Mouse (Mus musculus) small intestine, adult 2 months (tissue): ENCODE data around the gene Mrps36. TPM values are rescaled to one million over a fixed set of nuclear protein-coding genes. Genes with fewer than 3 reads are reported as not detected.
"Not testable (repeated sequence)": the region's sequence is repeated elsewhere in the genome, so short reads cannot be mapped to it uniquely, and the experiment has no call there.

Experiments used
- H3K27ac ChIP-seq: fragments of 200-500 bp; 2 replicates; pipeline ENCODE4 v1.5.1; 2012; ENCODE audit warnings: low read depth, low read length, control low read depth, inconsistent platforms; ENCODE audit not compliant: insufficient read depth
- H3K27me3 ChIP-seq: fragments of 200-500 bp; 2 replicates; pipeline ENCODE4 v1.6.1; 2012; ENCODE audit warnings: mild to moderate bottlenecking, moderate library complexity, low read length, inconsistent platforms; ENCODE audit not compliant: control insufficient read depth, insufficient read depth
- H3K36me3 ChIP-seq: fragments of 200-500 bp; 2 replicates; pipeline ENCODE4 v1.6.1; 2012; ENCODE audit warnings: mild to moderate bottlenecking, low read length, control low read depth, inconsistent platforms; ENCODE audit not compliant: control insufficient read depth, insufficient read depth
- H3K4me1 ChIP-seq: fragments of 200-500 bp; 2 replicates; pipeline ENCODE4 v1.6.1; 2012; ENCODE audit warnings: low read length, inconsistent platforms, mixed read lengths; ENCODE audit not compliant: control insufficient read depth, insufficient read depth, insufficient read length
- H3K4me3 ChIP-seq: fragments of 200-500 bp; 2 replicates; pipeline ENCODE4 v1.5.1; 2012; ENCODE audit warnings: low read depth, mild to moderate bottlenecking, control low read depth, inconsistent platforms, low read length, moderate library complexity
- CTCF ChIP-seq: fragments of 200-500 bp; IDR thresholded peaks from 2 replicates; pipeline ENCODE4 v1.5.1; 2012; ENCODE audit warnings: low read depth, mild to moderate bottlenecking, control low read depth, inconsistent platforms, low read length, moderate library complexity, mixed read lengths; ENCODE audit not compliant: insufficient replicate concordance, insufficient read length; ENCODE audit errors: extremely low read depth
- POLR2A ChIP-seq: fragments of 200-500 bp; IDR thresholded peaks from 2 replicates; pipeline ENCODE4 v1.6.1; 2012; ENCODE audit warnings: low read depth, mild to moderate bottlenecking, control low read depth, inconsistent platforms, low read length, moderate library complexity
- WGBS: fragments of 180-500 bp; shearing (Covaris S2); methylation state at CpG from one replicate; pipeline ENCODE4 v1.1.7; 2018; 5-methylcytosine and 5-hydroxymethylcytosine counted together
- polyA plus RNA-seq: library from polyadenylated mRNA; depleted of rRNA; stranded (reverse); fragments of >200 nt; gene quantifications from 2 replicates; pipeline ENCODE4 v1.2.3, GENCODE M21; 2012; rRNA removed

The Mrps36 gene
- 28.9 and 50.7 TPM in 2 replicates for polyA plus RNA-seq

DNA sequence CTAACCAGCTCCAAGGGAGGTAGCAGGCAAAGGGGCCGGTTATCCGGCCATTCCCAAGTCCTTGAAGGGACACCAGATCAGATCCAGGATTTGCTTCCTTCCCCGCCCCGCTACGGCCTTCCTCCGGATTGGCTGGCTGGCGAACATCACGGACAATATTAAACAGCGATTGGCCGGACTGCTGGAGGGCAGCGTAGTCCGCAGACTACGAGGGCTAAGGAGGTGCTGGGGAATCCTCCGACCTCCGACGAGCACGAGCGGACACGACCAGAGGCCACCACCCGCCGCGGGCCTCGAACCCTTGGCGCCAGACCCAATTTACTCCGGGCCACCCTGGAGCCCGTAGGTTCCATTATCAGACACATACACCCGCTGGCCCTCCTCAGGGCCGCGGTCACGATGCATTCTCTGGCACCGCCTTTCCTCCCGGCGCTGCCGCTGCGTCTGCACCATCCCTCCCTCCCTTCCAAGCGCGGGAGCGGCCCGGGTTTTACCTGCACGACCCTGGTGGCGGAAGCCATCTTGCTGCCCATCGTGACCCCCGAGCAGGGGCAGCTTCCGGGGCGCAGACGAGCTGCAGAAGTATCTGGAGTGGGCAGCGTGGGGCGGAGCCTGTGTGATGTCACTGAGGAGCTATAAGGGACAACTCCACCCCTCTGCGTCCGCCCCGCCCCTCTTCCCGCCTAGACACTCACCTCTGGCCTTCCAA is at the start of gene Mrps36:
Mrps36 (minus strand) TSS at position 624 of the 709 bp plus-strand sequence.
- Histone ChIP-seq H3K4me1 (peaks cover 6% of the 10 kb centered on the region; the same call in 1 of the 2 replicates), H3K36me3 (peaks cover 8% of the 10 kb centered on the region), H3K27me3 (no peaks in the 10 kb centered on the region), H3K4me3 (peak within 1 kb of the TSS; percentile 86), H3K27ac (peak within 1 kb of the TSS; percentile 93)
- under 1% methylated on average over 52 of the region's 52 CpGs for WGBS
- TF ChIP-seq POLR2A (peak; percentile 54), CTCF (no peak)

- Histone ChIP-seq H3K36me3 (no peaks in the 10 kb centered on the region), H3K27ac (no peak overlapping the region), H3K4me3 (no peak overlapping the region), H3K4me1 (0 out of 2 replicates have a peak, but pooled peaks cover 2% of the 10 kb centered on the region), H3K27me3 (no peaks in the 10 kb centered on the region)
- 95% methylated on average over 3 of the region's 3 CpGs for WGBS
- TF ChIP-seq CTCF (no peak), POLR2A (no peak)
Observed at GRCm38 (mm10) chr13:100789083-100789482, 44.6 kb upstream of the Mrps36 start.

DNA sequence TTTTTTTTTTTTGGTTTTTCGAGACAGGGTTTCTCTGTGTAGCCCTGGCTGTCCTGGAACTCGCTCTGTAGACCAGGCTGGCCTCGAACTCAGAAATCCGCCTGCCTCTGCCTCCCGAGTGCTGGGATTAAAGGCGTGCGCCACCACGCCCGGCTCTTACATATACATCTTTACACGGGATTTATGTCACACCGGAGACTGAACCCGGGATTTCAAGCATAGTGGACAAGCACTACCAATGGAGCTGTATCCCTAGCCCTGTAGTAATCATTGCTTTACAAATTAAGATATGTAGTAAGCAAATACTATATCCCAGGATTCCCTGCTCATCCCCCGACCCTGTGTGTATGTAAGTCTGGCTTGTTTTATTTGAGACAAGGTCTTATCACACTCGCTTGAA is 43.6 kb upstream of the Mrps36 start:
- not testable (repeated sequence) for H3K27me3 ChIP-seq, H3K36me3 ChIP-seq, H3K4me1 ChIP-seq, H3K27ac ChIP-seq, H3K4me3 ChIP-seq
- WGBS = 95% methylated on average over 12 of the region's 14 CpGs

DNA sequence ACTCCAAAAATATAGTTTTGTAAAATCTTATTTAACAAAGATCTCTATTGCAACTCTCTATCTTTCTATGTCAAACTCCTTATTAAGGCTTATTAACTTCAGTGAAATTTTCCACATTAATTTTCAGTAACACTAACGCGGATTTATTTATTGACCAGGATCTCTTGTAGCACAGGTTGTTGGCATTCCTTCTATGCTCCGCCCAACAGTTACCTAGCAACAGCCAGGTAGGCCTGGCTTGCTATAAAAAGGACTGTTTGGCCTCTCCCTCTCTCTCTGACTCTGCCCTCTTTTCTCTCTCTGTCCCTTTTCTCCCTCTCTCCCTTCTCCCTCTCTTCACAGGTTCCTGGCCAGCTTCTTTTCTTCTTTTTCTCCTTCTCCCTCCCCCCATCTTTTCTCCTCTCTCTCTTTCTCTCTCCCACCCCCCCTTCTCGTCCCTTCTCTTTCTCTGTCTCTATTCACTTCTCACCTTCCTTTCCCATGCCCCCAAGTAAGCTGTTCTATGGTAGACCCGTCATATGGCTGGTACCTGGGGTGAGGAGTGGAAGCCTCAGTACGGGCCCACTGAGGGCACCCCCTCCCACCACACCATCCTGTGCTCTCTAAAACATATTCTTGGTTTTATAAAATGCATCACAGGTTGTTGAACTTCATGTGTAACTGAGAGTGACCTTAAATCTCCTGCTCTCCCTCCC is 43.0 kb upstream of the Mrps36 start:
- no peak overlapping the region for H3K27ac ChIP-seq
- no peaks in the 10 kb centered on the region for H3K36me3 ChIP-seq
- 37% methylated on average over 6 of the region's 6 CpGs for WGBS
- TF ChIP-seq POLR2A (no peak), CTCF (no peak)
- H3K4me3 ChIP-seq = no peak overlapping the region
- H3K27me3 ChIP-seq = no peaks in the 10 kb centered on the region
- H3K4me1 ChIP-seq = 0 out of 2 replicates have a peak, but pooled peaks cover 2% of the 10 kb centered on the region

GRCm38 (mm10) chr13:100786414-100786867 is 42.0 kb upstream of the Mrps36 start, which contains the start of gene Ccnb1:
Ccnb1 (minus strand) TSS chr13:100786570.
- peak; percentile 39; the same call in 1 of the 2 replicates for TF ChIP-seq POLR2A
- TF ChIP-seq CTCF = no peak
- 0 out of 2 replicates have a peak, but pooled peaks cover 2% of the 10 kb centered on the region for H3K4me1 ChIP-seq
- H3K36me3 ChIP-seq = 0 out of 2 replicates have a peak, but pooled peaks cover 2% of the 10 kb centered on the region
- H3K27me3 ChIP-seq = no peaks in the 10 kb centered on the region
- peak within 1 kb of the TSS; percentile 64 for H3K4me3 ChIP-seq
- H3K27ac ChIP-seq = no peak within 1 kb of the TSS
- WGBS = under 1% methylated on average over 35 of the region's 35 CpGs

DNA sequence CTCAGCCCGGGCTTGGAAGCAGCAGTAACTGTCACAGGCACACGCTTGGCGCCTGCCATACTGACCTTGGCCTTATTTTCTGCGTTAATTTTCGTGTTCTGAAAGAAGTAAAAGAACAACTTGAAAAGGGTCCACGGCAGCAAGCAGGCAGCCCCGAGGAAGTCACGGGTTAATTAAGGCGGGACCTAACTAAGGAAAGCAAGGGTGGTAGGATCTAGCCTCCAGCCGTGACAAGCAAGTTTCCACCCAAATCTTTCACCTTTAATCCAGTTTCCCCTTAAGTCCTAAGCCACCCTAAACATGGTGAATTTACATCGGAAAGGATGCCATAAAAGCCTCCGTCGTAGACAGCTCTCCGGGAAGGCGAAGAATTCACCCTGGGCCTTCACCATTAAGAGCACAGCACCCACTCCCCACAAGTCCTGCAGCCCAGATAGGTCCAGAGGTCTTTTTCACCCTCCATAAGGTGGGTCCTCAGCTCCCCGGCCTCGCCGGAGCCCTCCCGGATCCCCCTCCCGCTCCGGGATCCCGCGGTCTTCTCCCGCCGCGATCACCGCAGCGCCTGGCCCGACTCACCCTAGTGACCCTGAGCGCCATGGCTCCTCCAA is 41.5 kb upstream of the Mrps36 start:
- WGBS = under 1% methylated on average over 30 of the region's 30 CpGs
- Histone ChIP-seq H3K4me1 (0 out of 2 replicates have a peak, but pooled peaks cover 2% of the 10 kb centered on the region), H3K27me3 (no peaks in the 10 kb centered on the region), H3K36me3 (0 out of 2 replicates have a peak, but pooled peaks cover 2% of the 10 kb centered on the region), H3K4me3 (peak overlapping the region; percentile 64), H3K27ac (no peak overlapping the region)
- TF ChIP-seq POLR2A = no peak
- TF ChIP-seq CTCF = no peak

DNA sequence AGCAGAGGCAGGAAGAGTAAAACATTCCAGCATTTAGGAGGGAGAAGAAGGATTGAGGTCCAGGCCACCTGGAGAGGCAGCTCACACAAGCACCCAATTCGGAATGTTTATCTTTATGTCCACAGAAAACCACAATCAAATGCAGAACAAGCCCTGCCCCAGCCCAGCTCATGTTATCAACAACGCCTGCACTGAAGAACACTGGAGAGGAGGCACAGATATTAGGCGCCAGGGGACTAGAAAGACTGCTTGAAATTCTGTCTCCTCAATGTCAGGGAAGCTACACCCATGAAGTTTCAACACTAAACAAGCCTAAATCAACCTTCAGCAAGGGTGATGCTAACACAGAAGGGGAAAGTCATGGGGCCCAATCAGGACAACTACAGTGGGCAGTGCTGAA is 33.0 kb upstream of the Mrps36 start:
- no peak overlapping the region for H3K4me3 ChIP-seq
- H3K36me3 ChIP-seq = peaks cover 2% of the 10 kb centered on the region; the same call in 1 of the 2 replicates
- TF ChIP-seq CTCF (no peak), POLR2A (no peak)
- H3K27me3 ChIP-seq = no peaks in the 10 kb centered on the region
- peaks cover 3% of the 10 kb centered on the region for H3K4me1 ChIP-seq
- no peak overlapping the region for H3K27ac ChIP-seq
- WGBS = 65% methylated on average over 3 of the region's 3 CpGs
